Mouse (Mus musculus): ENCODE results near the gene Gm156. TPM values are rescaled to one million over a fixed set of nuclear protein-coding genes. Genes with fewer than 3 reads are reported as not detected.

Gm156 gene
- polyA plus RNA-seq, 1 experiment from 2014 or later = not detected

- no peak for ATAC-seq (ENCODE audit: insufficient read depth, low FRiP score, low read depth)
- no peaks in the 10 kb centered on the region for H3K4me1 ChIP-seq
- H3K36me3 ChIP-seq = no peaks in the 10 kb centered on the region
- H3K9ac ChIP-seq = no peak within 1 kb of the TSS
- H3K9me3 ChIP-seq = no peaks in the 10 kb centered on the region
- H3K4me3 ChIP-seq (replicated peaks) = no peak within 1 kb of the TSS
- no peak within 1 kb of the TSS for H3K27ac ChIP-seq
- 83% methylated on average over 4 of the region's 4 CpGs for WGBS
- H3K4me2 ChIP-seq = no peak within 1 kb of the TSS
- H3K27me3 ChIP-seq (replicated peaks) = no peaks in the 10 kb centered on the region
These were observed 67.0 kb downstream of the Gm156 start, which contains the start of gene Klri1 for GRCm38 (mm10) chr6:129717032-129717431. Klri1 (minus strand) TSS chr6:129717132.

Other genes with a start within 250 kb of the Gm156 start
- not detected in 2 replicates for gene Klre1, start 206.4 kb downstream of the Gm156 start, polyA plus RNA-seq (2015; fragmentation: Nextera tagmentation; extraction: Ambion mirVana)
- 0.83 and 1.4 TPM in 2 replicates for gene Klrd1, start 192.5 kb downstream of the Gm156 start, polyA plus RNA-seq (2015; fragmentation: Nextera tagmentation; extraction: Ambion mirVana)
- gene Klrk1, start 160.4 kb downstream of the Gm156 start, polyA plus RNA-seq (2015; fragmentation: Nextera tagmentation; extraction: Ambion mirVana) = 0.22 and 0.45 TPM in 2 replicates
- gene Klrc3, start 140.9 kb downstream of the Gm156 start, polyA plus RNA-seq (2015; fragmentation: Nextera tagmentation; extraction: Ambion mirVana) = not detected in 2 replicates
- gene Klrc2, start 123.6 kb downstream of the Gm156 start, polyA plus RNA-seq (2015; fragmentation: Nextera tagmentation; extraction: Ambion mirVana) = 0.05 TPM in 1 of 2 replicates, not detected in the other
- 0.14 and 0.19 TPM in 2 replicates for gene Klrc1, start 105.3 kb downstream of the Gm156 start, polyA plus RNA-seq (2015; fragmentation: Nextera tagmentation; extraction: Ambion mirVana)
- gene Klri1, start 67.1 kb downstream of the Gm156 start, polyA plus RNA-seq (2015; fragmentation: Nextera tagmentation; extraction: Ambion mirVana) = not detected in 2 replicates
- 0.03 TPM in 1 of 2 replicates, not detected in the other for gene Klri2, start 43.8 kb downstream of the Gm156 start, polyA plus RNA-seq (2015; fragmentation: Nextera tagmentation; extraction: Ambion mirVana)
- gene Gm17631, start 78.4 kb upstream of the Gm156 start, polyA plus RNA-seq (2015; fragmentation: Nextera tagmentation; extraction: Ambion mirVana) = not detected in 2 replicates
- gene Klra17, start 92.4 kb upstream of the Gm156 start, polyA plus RNA-seq (2015; fragmentation: Nextera tagmentation; extraction: Ambion mirVana) = 0.15 TPM in 1 of 2 replicates, not detected in the other
- gene Klra5, start 133.4 kb upstream of the Gm156 start, polyA plus RNA-seq (2015; fragmentation: Nextera tagmentation; extraction: Ambion mirVana) = 0.21 TPM in 1 of 2 replicates, not detected in the other
- not detected in 2 replicates for gene Klra6, start 242.7 kb upstream of the Gm156 start, polyA plus RNA-seq (2015; fragmentation: Nextera tagmentation; extraction: Ambion mirVana)

Measured in stomach, embryonic 15.5 days (tissue).